Mouse (Mus musculus) brain, adult 2 months (tissue): ENCODE data around the gene Epor.

Experiments
- DNase-seq: peaks from one replicate; pipeline ENCODE4 v3.0.0; 2011; ENCODE audit warnings: low read depth, low spot score

Gene Epor

DNA sequence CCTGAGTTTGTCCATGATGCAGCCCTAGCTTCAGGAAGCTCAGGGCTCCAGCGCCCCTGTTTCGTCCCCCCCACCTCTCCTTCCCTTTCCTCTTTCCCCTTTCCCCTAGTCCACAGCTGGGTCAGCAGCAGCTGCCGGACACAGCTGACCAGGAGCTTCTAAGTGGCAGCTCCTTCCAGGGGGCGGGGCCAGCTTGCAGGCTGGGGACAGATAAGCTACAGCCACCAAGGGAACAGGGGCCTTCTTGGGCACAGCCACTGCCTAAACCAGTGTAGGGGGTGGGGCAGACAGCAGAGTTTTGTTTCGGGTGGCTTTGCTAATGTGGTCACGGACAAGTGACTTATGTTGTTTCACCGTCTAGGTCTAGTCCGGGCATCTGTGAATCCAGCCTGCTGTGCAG, at the start of gene Epor:
TSS of gene Epor (minus strand) at position 90 of the 400 bp plus-strand sequence.
- DNase-seq = no peak

DNA sequence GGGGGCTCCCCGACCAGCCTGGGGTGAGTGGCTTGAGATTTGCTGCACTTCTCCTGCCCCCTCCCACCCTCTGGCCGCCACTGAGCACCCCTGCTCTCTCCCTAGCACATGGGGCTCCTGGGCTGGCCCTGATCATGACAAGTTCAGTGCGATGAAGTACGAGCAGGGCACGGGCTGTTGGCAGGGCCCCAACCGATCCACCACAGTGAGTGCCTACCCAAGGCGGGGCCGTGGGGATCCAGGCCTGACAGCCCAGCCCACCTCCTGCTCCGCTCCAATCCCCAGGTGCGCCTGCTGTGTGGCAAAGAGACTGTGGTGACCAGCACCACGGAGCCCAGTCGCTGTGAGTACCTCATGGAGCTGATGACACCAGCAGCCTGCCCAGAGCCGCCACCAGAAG, 49.4 kb upstream of the Epor start:
- no peak for DNase-seq

DNA sequence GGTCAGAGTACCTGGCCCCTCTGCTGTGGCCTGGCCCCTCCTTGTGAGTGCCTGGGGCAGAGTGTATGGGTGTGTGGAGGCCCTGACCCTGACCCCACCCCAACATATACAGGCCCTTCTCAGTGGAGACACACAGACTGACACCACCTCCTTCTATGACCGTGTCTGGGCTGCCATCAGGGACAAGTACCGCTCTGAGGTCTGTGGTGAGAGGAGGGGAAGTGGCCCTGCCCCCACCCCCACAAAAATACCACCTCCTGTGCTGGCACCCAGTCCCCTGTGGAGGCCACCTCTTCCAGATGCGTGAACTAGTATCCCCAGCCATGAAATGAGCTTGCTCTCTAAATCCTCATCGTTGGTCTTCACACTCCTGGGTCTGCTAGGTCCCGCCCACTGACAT, 47.7 kb upstream of the Epor start:
- DNase-seq = no peak

DNA sequence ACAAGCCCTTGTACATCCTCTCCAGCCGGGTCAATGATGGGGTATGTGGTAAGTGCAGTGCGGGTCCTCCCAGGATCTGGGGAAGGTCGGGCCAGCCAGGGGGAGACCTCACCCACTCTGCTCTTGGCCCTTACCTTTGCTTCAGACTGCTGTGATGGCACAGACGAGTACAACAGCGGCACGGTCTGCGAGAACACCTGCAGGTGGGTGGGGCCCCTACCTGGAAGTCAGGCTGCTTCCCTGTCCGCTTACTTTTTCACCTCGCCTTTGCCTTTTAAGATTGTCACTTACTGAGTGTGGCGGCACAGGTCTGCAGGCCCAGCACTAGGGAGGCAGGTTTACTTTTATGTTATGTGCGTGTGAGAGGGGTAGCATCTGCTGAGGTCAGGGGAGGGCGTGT, 41.2 kb upstream of the Epor start:
- no peak for DNase-seq

DNA sequence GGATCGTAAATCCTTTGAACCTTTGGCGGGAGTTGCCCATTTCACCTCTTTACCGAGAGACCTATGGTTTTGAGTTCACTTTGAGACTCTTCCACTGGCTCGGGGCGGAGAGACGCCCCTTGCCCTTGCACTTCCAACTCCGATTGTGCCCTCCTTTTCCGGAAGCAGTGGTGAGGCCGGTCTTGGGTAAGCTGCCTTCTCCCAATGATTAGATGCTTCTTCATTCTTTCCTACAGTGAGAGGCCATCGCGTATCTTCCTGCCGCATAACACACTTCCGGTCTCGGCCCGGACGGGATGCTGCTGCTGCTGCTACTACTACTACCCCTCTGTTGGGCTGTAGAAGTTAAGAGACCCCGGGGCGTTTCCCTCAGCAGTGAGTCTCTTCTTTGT, 39.9 kb upstream of the Epor start:
- DNase-seq = peak; percentile 61

DNA sequence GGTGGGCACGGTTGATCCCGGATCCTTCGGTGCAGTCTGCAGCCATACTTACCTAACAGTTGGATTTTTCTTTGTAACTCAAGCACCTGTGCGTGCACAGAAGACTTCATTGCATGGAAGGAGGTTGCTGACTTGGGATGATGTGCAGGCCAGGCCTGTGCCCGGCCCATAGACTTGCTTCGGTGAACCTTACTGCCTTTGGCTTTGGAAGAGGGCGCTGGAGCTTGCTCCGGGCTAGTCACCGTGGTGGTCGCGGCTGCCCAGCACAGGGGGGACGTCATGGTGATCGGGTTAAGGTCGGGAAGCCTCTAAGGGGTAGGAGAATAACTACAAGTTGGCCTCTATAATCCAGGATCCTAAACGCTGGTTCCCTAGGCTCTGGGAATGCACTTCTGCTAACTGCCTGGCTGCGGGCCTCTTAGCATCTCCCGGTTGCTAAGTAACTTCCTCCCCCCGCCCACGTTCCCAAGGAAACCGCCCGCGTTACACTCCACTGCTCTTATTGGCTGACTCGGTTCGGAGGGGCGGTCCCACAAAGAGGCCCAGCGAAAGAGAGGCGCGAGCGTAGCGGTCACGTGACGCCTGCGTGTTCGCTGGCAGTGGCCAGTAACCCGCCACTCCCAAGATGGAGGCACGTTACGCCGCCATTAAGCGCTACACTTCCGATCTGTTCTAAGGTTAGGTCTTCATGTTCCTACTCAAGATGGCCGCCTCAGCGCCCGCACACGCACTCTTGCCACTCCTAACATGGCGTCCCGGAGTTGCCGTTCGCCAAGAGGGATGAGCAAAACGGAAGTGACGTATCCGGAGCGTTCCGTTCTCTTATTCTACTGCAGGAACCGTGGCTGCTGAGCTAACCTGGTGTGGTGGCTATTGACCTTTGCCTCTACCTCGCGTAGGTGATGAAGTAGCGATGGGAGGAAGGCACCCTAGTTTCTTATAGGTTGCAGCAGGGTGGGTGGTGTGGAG, 39.2 kb upstream of the Epor start, which contains the start of the genes Ccdc151 and Prkcsh:
TSS of gene Ccdc151 (minus strand) at position 441 of the 969 bp plus-strand sequence.
TSS of gene Prkcsh (plus strand) at position 613 of the 969 bp plus-strand sequence.
- peak; percentile 100 for DNase-seq

DNA sequence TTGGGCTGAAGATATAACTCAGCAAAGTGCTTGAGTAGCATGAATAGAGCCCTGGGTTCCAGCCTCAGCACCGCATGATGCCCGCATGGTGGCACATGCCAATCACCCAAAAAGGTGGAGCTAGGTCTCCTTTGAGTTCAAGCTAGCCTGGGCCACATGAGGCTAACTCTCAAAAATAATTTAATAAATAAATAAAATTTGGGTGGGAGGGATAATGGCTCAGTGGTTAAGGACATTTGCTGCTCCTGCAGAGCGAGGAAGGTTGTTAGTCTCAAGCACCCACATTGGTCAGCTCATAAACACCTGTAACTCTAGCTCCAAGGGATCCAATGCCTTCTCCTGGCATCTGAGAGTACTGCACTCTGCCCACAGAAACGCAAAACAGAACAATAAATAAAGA, 38.3 kb upstream of the Epor start:
- DNase-seq = no peak

DNA sequence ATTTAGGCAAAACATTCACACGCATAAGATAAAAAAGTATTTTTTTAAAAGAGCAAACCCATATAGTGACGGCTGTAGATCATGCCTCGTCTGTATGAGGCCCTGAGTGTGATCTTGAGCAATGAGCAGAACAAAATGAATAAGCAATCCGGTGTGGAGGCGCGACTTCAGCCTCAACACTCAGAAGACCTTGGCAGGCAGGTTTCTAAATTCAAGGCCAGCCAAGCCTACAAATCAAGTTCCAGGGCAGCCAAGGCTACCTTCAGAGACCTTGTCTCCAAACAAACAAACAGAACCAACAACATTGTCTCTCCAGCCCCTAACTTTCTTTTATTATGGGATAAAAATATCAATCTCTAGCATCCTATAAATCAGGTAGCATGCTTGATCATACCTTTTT, 37.0 kb upstream of the Epor start:
- DNase-seq = no peak

DNA sequence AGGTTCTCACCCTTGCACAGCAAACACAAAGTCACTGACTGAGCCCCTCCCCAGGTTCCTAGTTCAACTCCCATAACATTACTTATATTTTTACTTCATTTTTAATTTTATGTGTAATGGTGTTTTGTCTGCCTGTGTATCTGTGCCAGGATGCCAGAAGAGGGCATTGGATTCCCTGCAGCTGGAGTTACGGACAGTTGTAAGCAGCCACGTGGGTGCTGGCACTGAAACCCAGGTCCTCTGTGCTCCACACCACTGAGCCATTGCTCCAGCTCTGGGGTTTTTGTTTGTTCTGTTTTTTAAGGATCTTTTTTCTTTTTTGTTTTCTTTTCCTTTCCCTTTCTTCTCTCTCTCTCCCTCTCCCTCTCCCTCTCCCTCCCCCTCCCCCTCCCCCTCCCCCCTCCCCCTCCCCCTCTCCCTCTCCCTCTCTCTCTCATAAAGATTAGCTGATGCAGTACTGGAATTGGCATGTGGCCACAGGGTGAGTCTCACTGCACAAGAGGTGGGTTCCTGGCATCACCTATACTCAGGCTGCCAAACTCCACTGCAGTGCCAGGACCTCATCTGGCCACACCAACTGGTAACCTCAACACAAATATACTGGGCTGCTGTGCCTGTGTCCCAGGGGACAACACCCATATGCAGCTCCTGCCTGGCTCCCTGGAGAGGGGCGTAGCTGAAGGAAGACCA, 33.0 kb upstream of the Epor start:
- DNase-seq = no peak

DNA sequence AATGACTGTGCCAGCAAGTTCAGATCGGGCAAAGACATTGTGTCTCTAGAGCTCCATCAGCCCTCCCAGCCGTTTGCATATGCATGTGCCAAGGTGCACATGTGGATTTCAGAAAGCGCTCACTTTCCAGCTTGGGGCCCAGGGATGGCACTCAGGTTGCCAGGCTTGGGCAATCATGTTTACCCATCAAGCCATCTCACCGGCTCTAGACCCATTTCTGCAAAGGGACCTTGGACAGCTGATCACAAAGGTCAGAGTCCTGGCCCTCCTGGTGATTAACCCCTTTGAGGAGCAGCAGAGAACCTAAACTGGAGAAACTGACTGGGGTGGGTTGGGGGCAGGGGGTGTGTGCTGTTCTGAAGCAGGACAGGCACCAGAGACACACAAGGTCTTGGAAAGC, 28.9 kb upstream of the Epor start:
- no peak for DNase-seq

DNA sequence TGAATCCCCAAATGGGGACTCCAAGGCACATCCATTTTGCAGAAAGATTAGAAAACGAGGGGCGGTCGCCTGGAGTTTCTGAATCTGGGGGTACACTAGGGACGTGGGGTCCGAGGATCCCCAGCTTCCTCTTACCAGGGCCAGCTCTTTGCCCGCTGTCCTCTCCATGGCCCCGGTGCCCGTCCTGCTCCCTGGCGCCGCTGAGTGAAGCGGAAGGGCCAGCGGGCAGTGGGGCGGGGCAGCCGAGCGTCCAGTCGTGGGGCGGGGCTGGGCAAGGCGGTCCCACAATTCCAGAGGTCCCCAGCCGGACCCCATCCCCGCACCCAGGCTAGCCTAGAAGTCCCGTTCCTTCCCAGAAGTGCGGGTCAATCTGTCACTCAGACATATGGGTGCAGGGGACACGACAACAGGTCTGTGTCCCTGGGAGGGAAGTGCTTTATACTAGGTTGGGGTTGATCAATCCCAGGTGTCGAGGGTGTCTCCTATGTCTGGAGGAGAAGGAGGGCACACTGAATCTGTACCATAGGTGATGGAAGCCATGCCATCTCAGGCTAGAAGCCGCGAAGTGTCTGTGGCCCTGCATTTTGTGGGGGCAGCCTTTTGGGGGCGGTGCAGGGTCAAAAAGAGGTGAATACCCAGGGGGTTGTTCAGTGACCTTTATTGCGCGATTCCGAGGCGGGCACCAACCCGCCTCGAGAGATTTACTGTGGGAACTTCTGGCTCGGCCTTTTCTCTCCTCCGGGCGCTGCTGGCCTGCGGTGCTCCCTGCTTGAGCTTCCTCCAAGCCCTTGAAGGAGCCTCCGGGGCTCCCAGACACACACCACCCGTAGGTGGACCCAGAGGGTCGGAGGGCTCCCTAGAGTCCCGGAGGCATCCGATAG, 26.2 kb upstream of the Epor start, which contains the start of gene Rgl3:
TSS of gene Rgl3 (minus strand) at position 217 of the 881 bp plus-strand sequence.
- peak; percentile 71 for DNase-seq

DNA sequence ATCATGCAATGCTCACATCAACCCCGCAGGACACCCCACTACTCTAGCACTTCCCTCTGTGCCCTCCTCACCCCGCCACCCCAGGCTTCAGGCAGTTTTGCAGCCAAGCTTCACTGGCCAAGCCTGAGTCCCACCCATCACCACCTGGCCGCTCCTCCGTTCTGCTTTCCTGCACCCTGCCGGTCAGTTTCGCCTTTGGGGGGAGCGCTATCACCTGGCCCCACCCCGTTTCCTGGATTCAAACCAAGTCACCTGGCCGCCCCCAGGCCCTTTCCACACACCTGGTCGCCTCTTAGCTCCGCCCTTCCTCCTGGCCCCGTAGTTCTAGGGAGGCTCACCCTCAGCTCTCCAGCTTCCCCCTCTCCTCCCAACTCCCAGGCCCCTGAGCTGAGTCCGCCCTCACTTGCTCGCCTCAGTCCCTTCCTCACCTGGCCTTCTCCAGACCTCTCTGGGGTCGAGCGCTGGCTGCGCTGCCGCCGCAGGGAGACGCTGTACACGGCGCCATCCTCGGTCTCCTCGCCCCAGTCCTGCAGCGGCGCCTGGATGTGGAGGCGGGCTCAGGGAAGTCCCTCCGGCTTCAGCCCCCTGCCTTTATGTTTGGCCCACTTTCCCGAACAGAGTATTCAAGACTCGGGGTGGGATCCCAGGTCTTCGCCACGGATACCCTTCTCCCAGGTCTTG, 25.3 kb upstream of the Epor start:
- peak; percentile 60 for DNase-seq

DNA sequence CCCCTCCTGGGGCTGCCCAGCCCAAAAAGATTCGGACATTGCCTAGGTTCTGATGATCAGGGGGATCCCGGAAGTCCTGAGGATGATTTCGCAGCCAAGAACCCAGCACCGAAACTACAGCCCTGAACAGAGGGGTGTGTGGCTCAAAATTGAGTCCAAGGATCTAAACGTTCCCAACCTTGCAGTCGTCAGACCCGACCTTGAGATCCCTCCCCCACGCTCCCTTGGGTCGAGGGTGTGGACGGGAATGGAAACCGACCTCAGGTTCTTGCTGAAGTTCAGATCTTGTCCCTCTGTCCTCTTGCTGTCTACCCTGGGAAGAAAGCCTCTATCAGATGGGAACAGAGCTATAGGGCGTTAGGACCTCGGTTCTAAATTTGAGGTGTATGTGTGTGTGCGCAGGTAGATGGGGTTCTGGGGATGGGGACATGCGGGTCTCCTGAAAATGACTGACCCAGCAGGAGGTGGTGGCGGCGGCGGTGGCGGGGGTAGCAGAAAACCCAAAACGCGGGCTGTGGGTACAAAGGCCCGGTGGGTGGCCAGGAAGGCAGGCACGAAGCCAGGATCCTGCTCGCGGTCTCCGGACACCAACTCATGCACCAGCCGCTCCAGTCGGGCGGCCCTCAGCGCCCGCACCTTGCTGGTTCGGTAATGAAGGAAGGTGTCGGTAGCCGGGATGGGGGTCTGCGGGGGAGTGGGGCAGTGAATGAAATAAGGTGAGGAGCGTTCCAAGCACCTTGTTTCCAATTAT, 24.5 kb upstream of the Epor start:
- peak; percentile 31 for DNase-seq

DNA sequence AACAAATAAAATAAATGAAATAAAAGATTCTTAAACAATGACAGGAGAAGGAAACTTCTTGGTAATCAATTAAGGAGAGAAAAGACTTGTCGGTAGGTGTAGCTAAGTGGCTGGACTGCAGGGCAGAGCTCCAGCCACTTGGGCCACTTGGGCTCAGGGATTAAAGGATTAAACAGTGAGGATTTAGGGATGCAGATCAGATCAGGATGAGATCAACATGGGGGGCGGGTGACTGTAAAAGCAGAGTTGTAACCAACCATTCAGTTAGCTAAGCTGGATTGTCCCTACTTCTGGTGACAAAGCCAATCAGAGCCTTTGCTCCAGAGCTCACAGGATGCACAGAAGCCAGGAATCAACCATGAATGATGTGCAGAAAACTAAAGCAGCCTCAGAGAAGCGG, 20.6 kb upstream of the Epor start:
- no peak for DNase-seq

DNA sequence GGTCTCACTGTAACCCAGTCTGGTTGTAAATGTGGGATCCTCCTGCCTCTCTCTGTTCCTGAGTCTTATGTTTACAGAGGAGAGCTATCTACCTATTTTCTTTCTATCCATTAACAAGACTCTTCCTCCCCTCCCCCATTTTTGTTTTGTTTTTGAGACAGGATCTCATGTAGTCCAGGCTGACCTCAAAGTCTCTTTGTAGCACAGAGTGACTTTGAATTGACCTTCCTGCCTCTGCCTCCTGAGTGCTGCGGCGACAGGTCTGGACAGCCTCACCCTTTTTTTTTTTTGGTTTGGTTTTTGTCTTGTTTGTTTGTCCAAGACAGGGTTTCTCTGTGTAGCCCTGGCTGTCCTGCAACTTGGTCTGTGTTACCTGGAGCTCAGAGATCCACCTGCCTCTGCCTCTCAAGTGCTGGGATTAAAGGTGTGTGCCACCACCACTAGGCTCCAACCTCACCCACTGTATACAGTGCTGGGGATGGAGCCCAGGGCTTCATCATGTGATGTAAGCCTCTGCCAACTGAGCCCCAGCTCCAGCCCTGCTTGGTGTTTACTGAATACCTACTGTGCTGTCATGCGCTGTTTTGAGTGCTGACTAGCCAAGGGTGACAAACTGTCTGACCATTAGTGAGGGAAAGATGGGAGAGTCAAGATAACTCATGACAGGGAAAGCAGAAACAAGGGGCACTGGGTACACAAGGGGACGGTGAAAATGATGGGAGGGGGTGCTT, 15.3 kb upstream of the Epor start:
- DNase-seq = no peak

DNA sequence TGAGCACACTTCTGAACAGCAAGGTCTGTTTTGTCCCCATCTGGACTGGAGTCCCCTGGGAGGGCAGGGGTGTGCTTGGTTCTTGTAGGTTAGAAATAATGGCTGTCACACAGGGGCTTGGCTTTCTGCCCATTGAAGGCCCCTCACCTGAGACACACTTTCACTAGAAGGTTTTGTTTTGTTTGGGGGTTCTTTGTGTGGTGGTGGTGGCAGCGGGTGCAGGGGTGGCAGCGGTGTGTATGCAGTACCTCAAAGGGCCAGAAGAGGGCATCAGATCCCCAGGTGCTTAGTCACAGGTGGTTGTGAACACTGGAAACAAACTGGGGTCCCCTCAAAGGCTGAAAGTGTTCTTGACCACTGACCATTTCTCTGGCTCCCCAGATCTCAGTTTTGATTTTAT, 14.7 kb upstream of the Epor start:
- peak; percentile 43 for DNase-seq

DNA sequence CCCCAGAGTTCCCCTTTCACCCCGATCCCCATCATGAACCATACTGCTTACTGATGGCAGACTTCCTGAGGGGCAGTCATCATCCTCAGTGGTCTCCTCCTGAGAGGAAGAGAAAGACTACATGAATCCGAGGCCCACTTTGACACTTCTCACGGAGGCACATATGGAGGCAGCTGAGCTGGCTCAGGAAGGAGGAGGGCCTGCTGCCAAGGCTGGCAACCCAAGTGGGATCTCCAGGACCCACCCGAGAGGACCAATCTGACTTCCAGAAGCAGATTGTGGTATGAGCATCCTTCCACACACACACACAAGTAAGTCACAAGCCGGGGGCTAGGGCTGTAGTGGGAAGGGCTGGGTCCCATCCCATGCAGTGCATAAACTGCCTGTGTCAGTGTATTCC, 14.0 kb upstream of the Epor start:
- DNase-seq = no peak

DNA sequence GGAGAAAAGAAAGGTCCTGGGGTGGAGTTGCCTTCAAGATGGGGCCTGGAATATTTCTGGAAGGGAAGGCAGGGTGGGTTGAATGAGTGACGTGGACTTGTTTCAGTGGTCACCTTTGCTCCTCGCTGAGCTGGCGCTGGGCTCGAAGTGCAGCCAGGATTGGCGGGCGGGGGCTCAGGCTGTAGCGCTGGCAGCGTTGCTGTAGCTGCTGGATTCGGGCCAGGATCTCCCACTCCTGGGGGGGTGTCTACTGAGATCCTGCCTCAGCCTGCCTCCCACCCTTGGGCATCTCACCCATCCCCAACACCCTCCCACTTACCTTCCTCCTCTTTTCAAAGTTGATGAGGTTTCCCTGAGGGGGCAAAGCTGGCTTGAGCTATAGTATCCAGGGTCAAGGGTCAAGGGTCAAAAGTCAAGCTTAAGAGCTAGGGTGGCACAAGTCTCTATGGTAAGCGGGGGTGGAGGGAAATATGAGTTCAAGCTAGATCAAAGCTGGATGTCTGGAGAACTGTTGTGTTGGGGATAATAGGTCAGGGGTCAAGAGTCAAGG, 13.4 kb upstream of the Epor start:
- no peak for DNase-seq

DNA sequence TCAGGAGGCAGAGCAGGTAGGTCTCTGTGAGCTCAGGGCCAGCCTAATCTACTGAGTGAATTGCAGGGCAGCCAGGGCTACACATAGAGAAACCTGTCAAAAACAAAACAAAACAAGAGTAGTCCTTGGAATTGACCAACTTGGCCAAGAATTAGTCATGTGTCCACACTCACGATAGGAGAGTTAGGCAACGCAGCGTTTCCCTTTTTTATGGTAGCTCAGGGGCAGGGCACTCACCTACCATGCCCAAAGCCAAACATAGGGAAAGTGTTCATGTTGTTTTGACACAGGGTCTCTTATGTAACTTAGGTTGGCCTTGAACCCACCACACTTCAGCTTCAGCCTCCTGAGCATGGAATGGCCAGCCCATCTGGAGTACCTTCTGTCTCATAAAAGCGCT, 6.0 kb upstream of the Epor start:
- DNase-seq = no peak
